Mouse (Mus musculus) cerebellum, adult 2 months (tissue): ENCODE data around the gene Gsap.

Experiments
- CTCF ChIP-seq: fragments of 200-500 bp; IDR thresholded peaks from 2 replicates; pipeline ENCODE4 v1.5.1; 2011; ENCODE audit warnings: low read depth, mild to moderate bottlenecking, control low read depth, low read length, moderate library complexity, borderline replicate concordance; ENCODE audit not compliant: insufficient read depth
- POLR2A ChIP-seq: fragments of 200-500 bp; IDR thresholded peaks from 2 replicates; pipeline ENCODE4 v1.6.1; 2011; ENCODE audit warnings: low read length, control low read depth, borderline replicate concordance; ENCODE audit not compliant: insufficient read depth

GRCm38 (mm10) chr5:21248834-21249233, 62.8 kb downstream of the Gsap start:
- TF ChIP-seq POLR2A (no peak), CTCF (no peak)
